Mouse (Mus musculus) heart, postnatal 10 days (tissue): Measurements from ENCODE around the gene Gm49416. TPM values are rescaled to one million over a fixed set of nuclear protein-coding genes. Genes with fewer than 3 reads are reported as not detected.
"Not testable (repeated sequence)": the region's sequence is repeated elsewhere in the genome, so short reads cannot be mapped to it uniquely, and the experiment has no call there.

Experiments used
- DNase-seq, 2 experiments: peaks; one replicate each; pipeline ENCODE4 v3.0.0; 2021
- intact Hi-C: fragments of 180-260 bp; cut with DNase I; formaldehyde crosslinking; loops from one replicate; pipeline ENCODE4 v1.15.1; 2025
- total RNA-seq, 2 experiments: library from RNA; stranded (reverse); gene quantifications; 2 replicates each; pipeline ENCODE4 v1.2.3; 2021

Gene Gm49416
- total RNA-seq, result 1 to 10 TPM in 1 of 2 experiments, not detected in 1; 6.4 TPM

DNA sequence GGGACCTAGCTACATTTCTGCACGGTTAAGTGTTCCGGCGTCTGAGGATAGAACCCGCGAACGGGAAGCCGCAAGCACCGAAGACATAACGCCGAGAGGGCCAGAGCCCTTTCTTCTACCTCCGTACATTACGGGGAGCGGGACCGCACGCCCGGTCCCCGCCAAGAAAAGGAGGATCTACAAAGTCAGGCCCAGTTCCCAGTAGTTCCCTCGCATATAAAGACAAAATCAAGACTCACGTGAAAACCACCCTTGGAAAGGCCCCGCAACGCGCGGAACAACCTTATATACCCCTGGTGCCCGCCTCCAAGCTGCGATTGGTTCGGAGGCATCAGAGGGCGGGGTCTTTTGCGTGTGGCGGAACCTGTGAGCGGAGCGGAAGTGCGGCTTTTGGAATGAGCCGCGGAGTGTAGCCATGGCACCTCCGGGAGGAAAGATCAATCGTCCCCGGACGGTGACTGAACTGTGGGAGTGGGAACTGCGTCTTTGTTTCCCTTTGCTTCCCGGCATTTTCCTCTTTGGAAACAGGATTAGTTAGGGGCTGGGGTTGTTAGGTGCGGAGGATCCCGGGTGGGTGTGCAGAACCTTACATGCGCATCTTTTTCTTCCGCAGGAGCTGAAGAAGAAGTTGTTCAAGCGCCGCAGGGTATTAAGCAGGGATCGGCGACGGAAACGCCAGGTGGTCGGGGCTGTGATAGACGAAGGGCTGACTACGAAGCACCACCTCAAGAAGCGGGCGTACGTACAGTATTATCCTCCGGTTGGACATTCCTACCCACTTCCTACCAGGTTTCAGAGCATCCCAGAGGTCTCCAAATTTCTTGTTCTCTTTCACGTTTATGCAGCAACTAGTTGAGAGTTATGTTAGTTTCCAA, at the start of gene Gm49416, which contains the start of gene 1810009A15Rik:
Gene Gm49416 (plus strand): TSS at position 416 of the 875 bp plus-strand sequence.
Gene 1810009A15Rik (plus strand): TSS at position 343 of the 875 bp plus-strand sequence.
- intact Hi-C loops, result no loop called here
- DNase-seq, result peak; percentile 96 to 97

DNA sequence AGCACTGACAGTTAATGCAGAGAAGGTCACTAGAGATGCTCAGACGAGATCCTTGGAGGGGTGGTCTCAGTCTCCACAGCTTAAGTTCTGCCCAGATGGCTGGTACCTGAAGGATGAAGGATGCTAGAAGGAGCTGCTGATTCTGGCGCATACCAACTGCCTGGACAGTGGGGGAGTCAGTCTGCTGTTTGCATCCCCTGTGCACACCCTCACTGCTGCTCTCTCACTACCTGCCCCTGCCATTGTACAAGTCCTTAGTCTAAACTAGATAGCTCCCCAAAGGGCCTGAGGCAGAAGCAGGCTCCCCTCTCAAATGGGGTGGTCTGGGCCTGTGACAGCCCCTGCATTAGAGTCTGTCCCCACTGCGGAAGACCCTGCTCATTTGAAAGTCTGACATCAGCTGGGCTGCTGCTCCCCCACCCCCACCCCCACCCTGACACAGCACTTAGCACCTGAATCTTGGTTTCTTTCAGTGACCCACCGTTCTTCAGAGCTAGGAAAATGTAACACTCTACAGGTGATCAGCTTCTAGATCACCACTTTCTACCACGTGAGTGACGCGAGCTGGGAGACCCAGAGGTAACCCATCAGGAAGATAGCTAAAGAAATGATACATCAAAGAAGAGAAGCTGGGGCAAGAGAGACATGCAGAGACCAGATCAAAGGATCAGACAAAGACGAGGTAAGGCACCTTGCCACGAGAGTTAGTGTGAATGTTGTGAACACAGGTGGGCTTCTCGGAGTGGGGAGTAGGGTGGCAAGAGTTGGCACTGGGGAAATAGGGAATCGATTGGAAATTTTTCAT, 49.4 kb upstream of the Gm49416 start, which contains the start of gene Gng3:
Gene Gng3 (minus strand): TSS at position 92 of the 805 bp plus-strand sequence.
- intact Hi-C loops, result no loop called here
- DNase-seq, result no peak

DNA sequence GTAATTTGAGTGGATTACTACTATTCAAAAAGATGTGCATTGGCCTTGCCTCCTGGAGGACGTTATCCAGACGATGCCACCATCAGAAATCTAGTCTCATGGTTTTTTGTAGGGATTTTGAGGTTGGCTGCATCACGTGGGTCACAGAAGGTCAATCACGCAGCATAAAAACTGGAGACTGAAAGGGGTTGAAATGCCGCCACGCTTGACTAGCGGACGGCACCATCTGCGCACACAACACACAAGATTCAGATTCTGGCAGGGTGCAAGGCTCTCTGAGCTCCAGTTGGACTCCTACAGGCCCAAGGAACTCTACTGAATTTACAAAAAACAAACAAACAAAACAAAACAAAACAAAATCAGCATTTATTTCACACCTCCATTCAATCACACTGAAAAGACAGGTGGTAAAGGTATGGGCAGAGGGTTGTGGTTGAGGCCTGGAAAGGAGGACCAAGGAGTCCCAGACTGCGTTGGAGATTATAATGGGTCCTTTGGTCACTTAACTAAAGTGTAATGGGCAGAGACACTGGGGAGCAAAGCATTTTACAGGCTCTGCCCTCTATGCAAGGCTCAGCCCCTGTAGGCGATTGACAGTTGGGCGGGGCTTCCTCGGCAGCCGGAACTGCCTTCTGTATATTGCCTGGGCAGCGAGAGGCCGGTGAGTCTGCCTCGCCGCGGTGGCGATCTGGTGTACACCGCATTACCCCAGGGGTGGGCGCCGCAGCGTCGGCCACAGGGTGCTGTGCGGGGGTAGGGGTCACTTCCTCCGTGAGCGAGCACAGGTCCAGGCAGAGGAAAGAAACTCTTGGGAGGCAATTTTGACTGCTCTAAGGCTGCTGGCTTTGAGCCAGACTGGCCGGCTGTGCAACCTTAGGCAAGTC, 48.6 kb upstream of the Gm49416 start:
- intact Hi-C loops, result loop anchor here (5.0 kb wide), 1 partner anchor 137 kb away; no protein-coding TSS in a partner anchor
- peak; percentile 83 for DNase-seq

DNA sequence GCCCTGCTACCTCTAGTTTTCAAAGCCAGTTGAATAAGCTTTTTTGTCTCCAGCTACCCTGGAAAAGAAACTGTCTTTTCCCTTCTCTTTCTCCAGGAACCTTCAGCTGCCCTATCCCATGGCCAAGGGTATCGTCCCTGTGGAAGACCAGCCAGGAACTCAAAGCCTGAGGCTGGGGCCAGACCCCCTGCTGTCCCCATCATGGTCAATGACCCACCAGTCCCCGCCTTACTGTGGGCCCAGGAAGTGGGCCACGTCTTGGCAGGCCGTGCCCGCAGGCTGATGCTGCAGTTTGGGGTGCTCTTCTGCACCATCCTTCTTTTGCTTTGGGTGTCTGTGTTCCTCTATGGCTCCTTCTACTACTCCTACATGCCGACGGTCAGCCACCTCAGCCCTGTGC, 47.7 kb upstream of the Gm49416 start:
- DNase-seq, result no peak
- intact Hi-C loops, result loop anchor here (5.0 kb wide), 1 partner anchor 136 kb away; no protein-coding TSS in a partner anchor

DNA sequence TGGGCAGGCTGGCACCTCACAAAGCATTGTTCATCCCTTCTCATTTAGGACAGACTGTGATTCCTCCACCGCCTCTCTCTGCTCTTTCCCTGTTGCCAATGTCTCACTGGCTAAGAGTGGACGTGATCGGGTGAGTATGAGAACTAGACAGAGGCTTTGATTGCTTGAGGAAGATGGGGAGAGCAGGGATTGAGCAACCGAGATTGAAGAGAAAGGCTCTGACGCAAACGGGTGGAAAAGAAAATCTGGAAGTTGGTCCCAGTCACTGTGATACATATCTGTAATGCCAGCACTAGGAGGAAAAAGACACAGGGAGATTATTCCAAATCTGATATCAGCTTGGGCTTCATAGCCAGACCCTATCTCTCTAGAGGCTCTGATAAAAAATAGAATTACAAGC, 45.8 kb upstream of the Gm49416 start:
- intact Hi-C loops, result loop anchor here (5.0 kb wide), 1 partner anchor 134 kb away; no protein-coding TSS in a partner anchor
- no peak for DNase-seq

DNA sequence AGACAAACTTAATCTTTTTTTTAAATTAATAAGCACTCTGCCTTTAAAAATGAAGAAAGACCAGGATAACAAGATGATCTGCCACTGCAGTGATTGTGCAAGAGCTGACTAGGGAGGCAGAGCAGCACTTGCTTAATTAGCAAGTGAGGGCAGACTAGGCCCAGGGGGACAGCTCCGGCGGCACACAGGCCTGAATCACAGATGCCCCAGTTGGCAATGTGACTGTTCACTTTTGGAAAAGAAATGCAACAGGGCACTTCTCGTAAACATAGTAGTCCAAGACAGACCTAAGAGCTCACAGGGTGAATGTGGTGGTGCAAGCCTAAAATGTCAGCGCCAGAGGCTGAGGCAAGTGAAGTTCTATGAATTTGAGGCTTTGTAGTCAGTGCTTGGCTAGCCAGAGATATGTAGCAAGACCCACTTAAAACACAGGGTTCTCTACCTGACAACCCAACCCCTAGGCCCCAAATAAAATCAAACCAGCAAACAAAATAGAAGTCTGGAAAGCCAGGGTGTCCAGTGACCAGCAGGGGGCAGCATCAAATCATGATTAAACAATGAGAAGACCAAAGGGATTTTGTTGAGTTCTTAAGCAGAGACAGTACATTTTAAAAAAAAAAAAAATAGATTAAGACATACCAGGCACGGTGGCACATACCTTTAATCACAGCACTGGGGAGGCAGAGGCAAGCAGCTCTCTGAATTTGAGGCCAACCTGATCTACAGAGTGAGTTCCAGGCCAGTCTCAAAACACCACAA, 44.2 kb upstream of the Gm49416 start:
- intact Hi-C loops, result loop anchor here (1.0 to 5.0 kb wide), 2 partner anchors 133 to 266 kb away; no protein-coding TSS in a partner anchor
- peak; percentile 84 to 93 for DNase-seq

DNA sequence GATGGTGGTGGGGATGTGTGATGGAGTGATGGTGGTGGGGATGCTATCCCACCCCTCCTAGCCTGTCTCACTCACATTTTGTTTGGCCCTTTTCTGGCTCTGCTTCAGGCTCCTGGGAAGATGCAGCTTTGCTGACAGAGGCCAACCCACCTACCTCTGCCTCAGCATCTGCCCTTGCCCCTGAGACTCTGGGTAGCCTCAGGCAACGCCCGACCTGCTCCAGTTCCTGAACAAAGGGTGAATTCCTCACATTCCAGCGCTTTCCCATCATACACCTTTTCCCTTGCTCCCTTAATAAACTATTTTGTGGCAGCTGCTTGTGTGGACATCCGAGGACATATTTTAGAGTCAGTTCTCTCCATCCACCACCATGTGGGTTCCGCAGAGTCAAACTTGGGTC, 40.4 kb upstream of the Gm49416 start:
- intact Hi-C loops, result no loop called here
- DNase-seq, result no peak

DNA sequence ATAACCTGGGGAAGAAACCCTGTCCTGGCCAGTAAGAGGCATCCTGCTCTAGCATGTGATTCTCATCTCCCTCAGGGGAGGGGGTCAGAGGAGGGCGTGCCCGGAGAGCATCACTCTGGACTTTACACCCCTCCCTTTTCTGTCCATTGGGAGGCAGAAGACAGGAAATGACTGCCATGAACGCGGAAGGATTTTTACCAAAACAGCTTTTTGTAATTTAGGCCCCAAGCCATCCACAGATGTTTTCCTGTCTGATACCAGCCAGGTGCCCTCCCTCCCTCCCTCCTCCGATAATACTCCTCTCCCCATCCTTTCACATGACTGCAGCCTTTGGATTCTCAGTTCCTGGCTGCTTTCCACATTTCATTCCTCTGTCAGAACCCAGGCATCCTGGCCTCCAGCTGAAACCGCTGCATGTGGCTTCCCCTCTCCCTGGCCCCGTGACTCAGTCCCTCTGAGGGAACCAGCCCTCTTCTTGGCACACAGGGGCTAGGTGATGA, 38.3 kb upstream of the Gm49416 start, which contains the start of gene Lrrn4cl:
Gene Lrrn4cl (plus strand): TSS at position 367 of the 500 bp plus-strand sequence.
- DNase-seq, result peak; percentile 47 to 67
- intact Hi-C loops, result no loop called here

DNA sequence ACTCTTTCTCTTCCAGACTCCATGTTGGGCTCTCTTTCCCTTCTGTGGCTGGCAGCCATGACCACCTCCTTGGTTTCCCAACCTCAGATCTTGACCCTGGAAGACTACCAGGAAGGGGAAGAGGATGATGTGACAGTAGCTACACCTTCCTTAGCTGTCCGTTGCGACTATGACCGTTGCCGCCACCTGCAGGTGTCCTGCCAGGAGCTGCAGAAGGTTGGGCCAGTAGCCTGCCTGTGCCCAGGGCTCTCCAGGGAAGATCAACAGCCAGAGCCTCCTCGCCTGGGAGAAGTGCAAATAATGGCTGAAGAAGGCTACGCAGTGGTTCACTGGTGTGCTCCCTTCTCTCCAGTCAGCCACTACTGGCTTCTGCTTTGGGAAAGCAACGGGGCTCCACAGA, 37.1 kb upstream of the Gm49416 start:
- intact Hi-C loops, result no loop called here
- no peak for DNase-seq

DNA sequence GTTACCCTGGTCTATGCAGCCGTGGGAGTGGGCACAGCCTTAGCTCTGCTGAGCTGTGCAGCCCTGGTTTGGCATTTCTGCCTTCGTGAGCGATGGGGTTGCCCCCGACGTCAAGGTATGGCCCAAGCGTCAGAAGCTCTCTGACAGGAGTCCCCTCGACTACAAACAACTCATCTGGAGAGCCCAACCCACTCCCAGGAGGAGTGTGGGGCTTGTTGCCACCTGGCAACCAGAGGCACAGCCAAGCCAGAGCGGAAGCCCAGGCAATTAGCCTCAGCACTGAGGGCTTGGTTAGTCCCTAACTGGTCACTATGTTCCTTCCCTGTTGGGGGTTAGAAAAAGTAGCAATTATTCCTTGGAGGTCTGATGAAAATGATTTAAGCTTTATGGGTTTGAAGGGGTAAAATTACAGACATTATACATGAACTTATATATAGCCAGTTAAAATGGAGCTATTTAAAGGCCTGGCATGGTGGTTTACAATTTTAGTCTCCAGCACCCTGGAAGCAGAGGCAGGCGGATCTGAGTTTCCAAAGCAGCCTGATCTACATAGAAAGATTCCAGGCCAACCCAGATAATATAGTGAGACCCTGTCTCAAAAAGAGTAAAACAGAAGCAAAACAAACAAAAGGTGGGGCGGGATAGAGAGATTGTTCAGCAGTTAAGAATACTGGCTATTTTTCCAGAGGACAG, 36.3 kb upstream of the Gm49416 start:
- no peak for DNase-seq

DNA sequence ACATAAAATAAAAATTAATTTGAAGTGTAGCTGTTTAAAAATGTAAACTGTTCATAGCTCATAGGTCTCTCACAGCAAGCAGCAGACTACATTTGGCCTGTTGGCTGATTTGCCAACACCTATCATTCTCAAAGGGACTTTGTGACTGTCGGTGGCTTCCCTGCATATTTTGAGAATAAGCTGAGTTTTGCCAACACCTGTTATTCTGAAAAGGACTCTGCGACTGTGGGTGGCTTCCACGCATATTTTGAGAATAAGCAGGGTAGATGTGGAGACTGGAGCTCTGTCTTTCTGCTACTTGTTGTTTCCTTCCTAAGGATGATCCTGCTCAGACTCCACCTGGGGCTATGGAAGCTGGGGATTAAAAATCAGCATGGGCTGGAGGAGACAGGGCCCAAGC, 35.6 kb upstream of the Gm49416 start:
- intact Hi-C loops, result no loop called here

More for the DNA sequence above, 36.3 kb upstream of the Gm49416 start:
- intact Hi-C loops, result no loop called here

DNA sequence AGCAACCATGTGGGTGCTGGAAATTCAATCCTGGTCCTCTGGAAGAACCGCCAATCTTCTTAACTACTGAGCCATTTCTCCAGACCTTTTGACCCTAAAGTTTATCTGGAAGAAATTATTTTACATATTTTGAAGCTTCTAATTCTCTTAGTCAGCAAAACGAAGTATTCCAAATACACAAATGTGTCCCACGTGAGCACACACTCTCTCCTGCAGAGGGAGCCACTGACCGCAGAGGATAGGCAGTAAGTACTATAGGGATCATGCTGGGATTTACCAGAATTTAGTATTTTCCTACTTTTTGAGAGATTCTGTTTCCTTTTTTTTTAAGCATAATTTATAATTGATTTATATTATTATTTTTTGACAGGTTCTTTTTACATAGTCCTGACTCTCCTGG, 31.0 kb upstream of the Gm49416 start:
- DNase-seq, result peak; percentile 50 to 69
- intact Hi-C loops, result loop anchor here (2.0 kb wide), 1 partner anchor 253 kb away; no protein-coding TSS in a partner anchor

More for the DNA sequence above, 35.6 kb upstream of the Gm49416 start:
- DNase-seq, result no peak

DNA sequence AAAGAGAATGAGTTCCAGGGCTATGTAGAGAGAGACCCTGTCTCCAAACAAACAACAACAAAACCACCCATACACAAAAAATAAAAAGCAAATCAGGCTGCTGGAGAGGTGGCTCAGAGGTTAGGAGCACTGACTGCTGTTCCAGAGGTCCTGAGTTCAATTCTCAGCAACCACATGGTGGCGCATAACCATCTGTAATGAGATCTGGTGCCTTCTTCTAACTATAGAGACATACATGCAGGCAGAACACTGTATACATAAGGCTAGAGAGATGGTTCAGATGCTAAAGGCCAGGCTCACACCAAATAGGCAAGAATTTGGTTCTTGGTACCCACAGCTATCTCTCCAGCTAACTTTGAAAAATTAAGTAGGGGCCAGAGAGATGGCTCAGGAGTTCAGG, 29.7 kb upstream of the Gm49416 start:
- intact Hi-C loops, result loop anchor here (2.0 kb wide), 1 partner anchor 252 kb away; no protein-coding TSS in a partner anchor
- DNase-seq, result no peak

DNA sequence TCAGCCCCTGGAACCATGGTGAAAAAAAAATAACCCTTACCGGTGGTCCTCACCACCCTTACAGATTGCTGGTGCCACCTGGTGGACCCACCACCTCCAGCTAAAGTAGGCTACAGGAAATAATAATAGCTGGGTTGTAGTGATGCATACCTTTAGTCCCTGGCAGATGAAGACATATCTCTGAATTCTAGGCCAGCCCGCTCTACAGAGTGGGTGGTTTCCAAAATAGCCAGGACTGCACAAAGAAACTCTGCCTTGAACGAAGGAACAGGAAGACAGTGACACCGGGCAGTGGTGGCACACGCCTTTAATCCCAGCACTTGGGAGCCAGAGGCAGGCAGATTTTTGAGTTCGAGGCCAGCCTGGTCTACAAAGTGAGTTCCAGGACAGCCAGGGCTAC, 24.5 kb upstream of the Gm49416 start:
- intact Hi-C loops, result no loop called here
- DNase-seq, result no peak

DNA sequence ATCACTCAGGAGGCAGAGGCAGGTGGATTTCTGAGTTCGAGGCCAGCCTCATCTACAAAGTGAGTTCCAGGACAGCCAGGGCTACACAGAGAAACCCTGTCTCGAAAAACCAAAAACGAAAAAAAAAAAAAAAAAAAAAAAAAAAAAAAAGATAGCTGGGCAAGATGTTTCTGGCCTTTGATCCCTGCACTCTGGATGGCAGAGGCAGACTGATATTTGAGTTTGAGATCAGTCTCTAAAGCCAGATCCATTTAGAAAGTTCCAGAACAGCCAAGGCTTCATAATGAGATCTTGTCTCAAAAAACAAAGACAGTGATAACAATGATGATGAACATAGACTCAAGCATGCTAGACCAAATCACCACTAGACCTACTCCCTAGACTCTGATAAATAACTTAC, 18.3 kb upstream of the Gm49416 start:
- DNase-seq, intact Hi-C loops: not testable (repeated sequence)

DNA sequence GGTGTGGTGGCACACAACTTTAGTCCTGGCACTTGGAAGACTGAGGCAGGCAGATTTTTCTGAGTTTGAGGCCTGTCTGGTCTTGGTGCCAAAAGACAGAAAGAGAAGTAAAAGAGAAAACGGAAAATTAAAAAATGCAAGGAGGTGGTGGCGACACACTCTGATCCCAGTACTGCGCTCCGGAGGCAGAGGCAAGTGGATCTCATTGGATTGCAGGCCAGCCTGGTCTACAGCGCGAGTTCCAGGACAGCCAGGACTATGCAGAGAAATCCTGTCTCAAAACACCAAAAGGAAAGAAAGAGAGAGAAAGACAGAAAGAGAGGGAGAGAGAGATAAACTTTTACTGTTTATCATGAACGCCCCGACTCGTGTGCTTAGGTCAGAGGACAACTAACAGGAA, 17.9 kb upstream of the Gm49416 start:
- intact Hi-C loops, result no loop called here
- no peak for DNase-seq

DNA sequence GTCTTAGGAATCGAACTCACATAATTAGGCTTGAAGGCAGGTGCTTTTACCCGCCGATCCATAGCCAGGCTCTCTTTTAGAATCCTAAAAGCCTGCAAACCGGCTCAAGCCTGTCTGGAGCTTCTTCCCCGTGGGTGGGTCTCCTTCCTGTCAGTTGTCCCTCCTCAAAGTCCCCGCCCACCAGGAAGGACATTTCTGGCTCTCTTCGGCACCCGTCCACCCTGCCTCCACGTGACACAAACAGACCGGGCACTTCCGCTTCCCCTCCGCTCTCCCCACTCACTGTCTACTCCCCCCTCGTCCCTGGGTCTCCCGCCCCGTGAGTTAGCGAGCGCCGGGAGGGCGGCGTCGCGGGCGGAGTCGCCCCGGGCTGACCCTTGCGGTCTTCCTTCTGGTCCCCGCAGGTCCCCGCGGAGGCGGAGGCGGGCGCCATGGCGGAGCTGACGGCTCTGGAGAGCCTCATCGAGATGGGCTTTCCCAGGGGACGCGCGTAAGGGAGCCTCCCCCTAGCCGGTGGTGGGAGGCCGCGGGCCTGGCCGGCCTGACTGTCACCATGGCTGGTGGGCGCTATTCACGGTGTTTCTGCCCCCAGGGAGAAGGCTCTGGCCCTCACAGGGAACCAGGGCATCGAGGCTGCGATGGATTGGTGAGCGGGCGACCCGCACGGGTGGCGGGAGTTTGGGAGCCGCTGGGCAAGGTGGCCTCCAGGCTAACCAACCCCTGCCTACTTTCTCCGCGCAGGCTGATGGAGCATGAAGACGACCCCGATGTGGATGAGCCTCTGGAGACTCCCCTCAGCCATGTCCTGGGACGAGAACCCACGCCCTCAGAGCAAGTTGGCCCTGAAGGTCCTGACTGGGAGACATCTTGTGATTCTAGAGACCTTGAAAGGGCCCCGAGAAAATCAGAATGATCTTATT, 17.2 kb upstream of the Gm49416 start, which contains the start of gene Ubxn1:
Gene Ubxn1 (plus strand): TSS at position 230 of the 920 bp plus-strand sequence.
- peak; percentile 99 for DNase-seq
- intact Hi-C loops, result no loop called here
